In genomic region chr19:8940526-8941133, GRCm38 (mm10) we compare ENCODE assay signal across 8 mouse cellular contexts. TPM values are rescaled to one million over a fixed set of nuclear protein-coding genes. Genes with fewer than 3 reads are reported as not detected.
A peak's percentile ranks its signal among the peaks of the same experiment; 100 is the strongest.
DNase-seq lines count a peak whose midpoint lies in the region; ATAC-seq and TF ChIP-seq lines count a peak whose summit lies in the region.

No protein-coding gene starts in this region.

- no peak for ATAC-seq in heart, embryonic 13.5 days (ENCODE audit: extremely low read depth, insufficient number of reproducible peaks, low FRiP score, low TSS enrichment)
- no peak for ATAC-seq in G1E (ENCODE audit: extremely low read depth, insufficient number of reproducible peaks, low FRiP score, poor library complexity, severe bottlenecking)
- no peak for ATAC-seq in hindbrain, embryonic 11.5 days (ENCODE audit: low FRiP score)
- ATAC-seq in midbrain, embryonic 11.5 days (ENCODE audit: low FRiP score): peak; percentile 0

- no peaks in the 10 kb centered on the region for H3K9me3 ChIP-seq in heart, embryonic 13.5 days
- H3K9me3 ChIP-seq in G1E (replicated peaks): no peaks in the 10 kb centered on the region
- no peaks in the 10 kb centered on the region for H3K9me3 ChIP-seq in hindbrain, embryonic 11.5 days (ENCODE audit: control insufficient read depth, low read length)
- H3K9me3 ChIP-seq in midbrain, embryonic 11.5 days (ENCODE audit: control insufficient read depth, low read length): no peaks in the 10 kb centered on the region

- H3K27ac ChIP-seq in heart, embryonic 13.5 days (replicated peaks): peak overlapping the region; percentile 77; the same call in 1 of the 2 replicates
- H3K27ac ChIP-seq in hindbrain, embryonic 11.5 days (ENCODE audit: low read depth, low read length): peak overlapping the region; percentile 98; the same call in 1 of the 2 replicates
- no peak overlapping the region for H3K27ac ChIP-seq in midbrain, embryonic 11.5 days (ENCODE audit: low read depth, low read length)

- DNase-seq in heart, postnatal 14 days: no peak
- DNase-seq in G1E (ENCODE audit: low spot score): no peak
- DNase-seq in hindbrain, embryonic 11.5 days (ENCODE audit: low spot score): no peak
- DNase-seq in midbrain, embryonic 11.5 days (ENCODE audit: low spot score, missing footprints): no peak
- DNase-seq in left cerebral cortex, postnatal 36 days (ENCODE audit: low spot score in 2 of 2): no peak
- DNase-seq in gastrocnemius, postnatal 10 days: no peak
- DNase-seq in adrenal gland, postnatal 25 days: no peak

- WGBS in heart, embryonic 13.5 days: 83% methylated on average over 15 of the region's 15 CpGs
- 80% methylated on average over 15 of the region's 15 CpGs for WGBS in hindbrain, embryonic 11.5 days
- 82% methylated on average over 15 of the region's 15 CpGs for WGBS in midbrain, embryonic 11.5 days

- peaks cover 39% of the 10 kb centered on the region for H3K4me1 ChIP-seq in heart, embryonic 13.5 days
- H3K4me1 ChIP-seq in G1E (ENCODE audit: insufficient read depth, low read depth, low read length): peaks cover 75% of the 10 kb centered on the region
- H3K4me1 ChIP-seq in hindbrain, embryonic 11.5 days (replicated peaks; ENCODE audit: control insufficient read depth, insufficient read depth, low read length): peaks cover 13% of the 10 kb centered on the region
- peaks cover 15% of the 10 kb centered on the region for H3K4me1 ChIP-seq in midbrain, embryonic 11.5 days (ENCODE audit: control insufficient read depth, insufficient read depth, low read length)

- peak overlapping the region; percentile 92 for H3K4me3 ChIP-seq in heart, embryonic 13.5 days
- H3K4me3 ChIP-seq in G1E (ENCODE audit: low read depth, low read length): peak overlapping the region; percentile 97; the same call in 1 of the 2 replicates
- peak overlapping the region; percentile 97 for H3K4me3 ChIP-seq in hindbrain, embryonic 11.5 days (ENCODE audit: low read depth, low read length)
- H3K4me3 ChIP-seq in midbrain, embryonic 11.5 days (ENCODE audit: low read depth, low read length): peak overlapping the region; percentile 98; the same call in 1 of the 2 replicates

- H3K36me3 ChIP-seq in heart, embryonic 13.5 days: peaks cover 56% of the 10 kb centered on the region
- peaks cover 76% of the 10 kb centered on the region for H3K36me3 ChIP-seq in G1E (replicated peaks)
- H3K36me3 ChIP-seq in hindbrain, embryonic 11.5 days (ENCODE audit: control insufficient read depth, insufficient read depth, low read length): no peaks in the 10 kb centered on the region
- H3K36me3 ChIP-seq in midbrain, embryonic 11.5 days (ENCODE audit: control insufficient read depth, insufficient read depth, low read length): peaks cover 5% of the 10 kb centered on the region; the same call in 1 of the 2 replicates

- H3K27me3 ChIP-seq in heart, embryonic 13.5 days (replicated peaks): no peaks in the 10 kb centered on the region
- H3K27me3 ChIP-seq in G1E (ENCODE audit: insufficient read depth, low read length): no peaks in the 10 kb centered on the region
- no peaks in the 10 kb centered on the region for H3K27me3 ChIP-seq in hindbrain, embryonic 11.5 days (ENCODE audit: control insufficient read depth, insufficient read depth, low read length)
- no peaks in the 10 kb centered on the region for H3K27me3 ChIP-seq in midbrain, embryonic 11.5 days (ENCODE audit: control insufficient read depth, insufficient read depth, low read length)

- peak overlapping the region; percentile 82 for H3K4me2 ChIP-seq in heart, embryonic 13.5 days
- no peak overlapping the region; the same call in 1 of the 2 replicates for H3K4me2 ChIP-seq in hindbrain, embryonic 11.5 days (replicated peaks; ENCODE audit: low read depth, low read length)
- H3K4me2 ChIP-seq in midbrain, embryonic 11.5 days: peak overlapping the region; percentile 73; the same call in 1 of the 2 replicates

- H3K9ac ChIP-seq in heart, embryonic 13.5 days: peak overlapping the region; percentile 98
- H3K9ac ChIP-seq in hindbrain, embryonic 11.5 days (ENCODE audit: low read depth, low read length): no peak overlapping the region
- H3K9ac ChIP-seq in midbrain, embryonic 11.5 days (ENCODE audit: low read length): peak overlapping the region; percentile 95

- intact Hi-C loops in heart, postnatal 14 days (cut with DNase I): loop anchor here (5.0 kb wide), 1 partner anchor 53 kb away; the partner anchor contains the start of genes 1810009A15Rik and Gm49416
- intact Hi-C loops in left cerebral cortex, postnatal 36 days (cut with DNase I): loop anchor here (5.0 kb wide), 1 partner anchor 53 kb away; the partner anchor contains the start of genes 1810009A15Rik and Gm49416

- no peak for TF ChIP-seq CTCF in G1E (IDR thresholded peaks at IDR 0.05; ENCODE audit: low read depth, low read length)

RNA-seq across cellular contexts. Expression of gene Mta2, which starts 1.0 kb away (rescaled TPM):
- polyA plus RNA-seq in heart, embryonic 13.5 days (2015; fragmentation: Nextera tagmentation; extraction: Ambion mirVana): 83.6 and 88.0 TPM in 2 replicates
- total RNA-seq in heart, postnatal 14 days (2021): 10 to 100 TPM; 42.1 to 44.8 TPM
- total RNA-seq in G1E (2014; fragmentation: Nextera tagmentation) (183 and 186 TPM in 2 replicates), G1E (2017) (166 and 177 TPM in 2 replicates)
- polyA plus RNA-seq in G1E (2012): 67.7 and 76.9 TPM in 2 replicates
- polyA plus RNA-seq in hindbrain, embryonic 11.5 days (2014; fragmentation: Nextera tagmentation; extraction: Ambion mirVana): 45.6 and 52.3 TPM in 2 replicates
- 50.9 and 56.0 TPM in 2 replicates for polyA plus RNA-seq in midbrain, embryonic 11.5 days (2014; fragmentation: Nextera tagmentation; extraction: Ambion mirVana)
- 10 to 100 TPM; 43.9 to 52.0 TPM for total RNA-seq in left cerebral cortex, postnatal 36 days (2021)
- total RNA-seq in gastrocnemius, postnatal 10 days (2021): 10 to 100 TPM; 37.7 to 49.7 TPM
- total RNA-seq in adrenal gland, postnatal 25 days (2021): 98.6 and 104 TPM in 2 replicates

RNA-seq across cellular contexts. Expression of gene Eml3, which starts 11.3 kb away (rescaled TPM):
- 14.4 and 14.9 TPM in 2 replicates for polyA plus RNA-seq in heart, embryonic 13.5 days (2015; fragmentation: Nextera tagmentation; extraction: Ambion mirVana)
- total RNA-seq in heart, postnatal 14 days (2021): 10 to 100 TPM; 12.5 to 16.2 TPM
- total RNA-seq in G1E (2014; fragmentation: Nextera tagmentation) (24.7 and 26.3 TPM in 2 replicates), G1E (2017) (40.1 and 42.5 TPM in 2 replicates)
- 111 and 114 TPM in 2 replicates for polyA plus RNA-seq in G1E (2012)
- polyA plus RNA-seq in hindbrain, embryonic 11.5 days (2014; fragmentation: Nextera tagmentation; extraction: Ambion mirVana): 6.5 and 7.8 TPM in 2 replicates
- 5.8 and 8.2 TPM in 2 replicates for polyA plus RNA-seq in midbrain, embryonic 11.5 days (2014; fragmentation: Nextera tagmentation; extraction: Ambion mirVana)
- 10 to 100 TPM in 1 of 2 experiments, 1 to 10 TPM in 1; 9.6 to 12.6 TPM for total RNA-seq in left cerebral cortex, postnatal 36 days (2021)
- 10 to 100 TPM; 11.7 to 15.9 TPM for total RNA-seq in gastrocnemius, postnatal 10 days (2021)
- 57.2 and 67.5 TPM in 2 replicates for total RNA-seq in adrenal gland, postnatal 25 days (2021)

RNA-seq across cellular contexts. Expression of gene Rom1, which starts 11.5 kb away (rescaled TPM):
- polyA plus RNA-seq in heart, embryonic 13.5 days (2015; fragmentation: Nextera tagmentation; extraction: Ambion mirVana): 2.4 and 2.7 TPM in 2 replicates
- total RNA-seq in heart, postnatal 14 days (2021): 10 to 100 TPM; 12.4 to 12.7 TPM
- total RNA-seq in G1E (2014; fragmentation: Nextera tagmentation): 1.1 TPM in 1 of 2 replicates, not detected in the other
- 5.4 and 6.0 TPM in 2 replicates for total RNA-seq in G1E (2017)
- polyA plus RNA-seq in G1E (2012): 14.2 and 16.0 TPM in 2 replicates
- polyA plus RNA-seq in hindbrain, embryonic 11.5 days (2014; fragmentation: Nextera tagmentation; extraction: Ambion mirVana): 1.0 and 1.1 TPM in 2 replicates
- polyA plus RNA-seq in midbrain, embryonic 11.5 days (2014; fragmentation: Nextera tagmentation; extraction: Ambion mirVana): 1.4 and 2.3 TPM in 2 replicates
- total RNA-seq in left cerebral cortex, postnatal 36 days (2021): 1 to 10 TPM; 7.0 to 7.2 TPM
- total RNA-seq in gastrocnemius, postnatal 10 days (2021): 1 to 10 TPM; 4.2 to 5.6 TPM
- total RNA-seq in adrenal gland, postnatal 25 days (2021): 33.4 and 33.8 TPM in 2 replicates

RNA-seq across cellular contexts. Expression of gene Tut1, which starts 13.0 kb away (rescaled TPM):
- 16.3 and 17.1 TPM in 2 replicates for polyA plus RNA-seq in heart, embryonic 13.5 days (2015; fragmentation: Nextera tagmentation; extraction: Ambion mirVana)
- total RNA-seq in heart, postnatal 14 days (2021): 1 to 10 TPM; 7.6 TPM
- total RNA-seq in G1E (2014; fragmentation: Nextera tagmentation) (17.8 and 25.6 TPM in 2 replicates), G1E (2017) (32.3 and 37.3 TPM in 2 replicates)
- 60.9 and 74.1 TPM in 2 replicates for polyA plus RNA-seq in G1E (2012)
- 23.7 and 27.8 TPM in 2 replicates for polyA plus RNA-seq in hindbrain, embryonic 11.5 days (2014; fragmentation: Nextera tagmentation; extraction: Ambion mirVana)
- 23.5 and 28.4 TPM in 2 replicates for polyA plus RNA-seq in midbrain, embryonic 11.5 days (2014; fragmentation: Nextera tagmentation; extraction: Ambion mirVana)
- 10 to 100 TPM; 17.5 to 21.5 TPM for total RNA-seq in left cerebral cortex, postnatal 36 days (2021)
- 10 to 100 TPM in 1 of 2 experiments, 1 to 10 TPM in 1; 9.1 to 11.2 TPM for total RNA-seq in gastrocnemius, postnatal 10 days (2021)
- 23.1 and 23.6 TPM in 2 replicates for total RNA-seq in adrenal gland, postnatal 25 days (2021)

RNA-seq across cellular contexts. Expression of gene B3gat3, which starts 20.5 kb away (rescaled TPM):
- 40.6 and 41.4 TPM in 2 replicates for polyA plus RNA-seq in heart, embryonic 13.5 days (2015; fragmentation: Nextera tagmentation; extraction: Ambion mirVana)
- total RNA-seq in heart, postnatal 14 days (2021): 10 to 100 TPM; 37.1 to 38.0 TPM
- total RNA-seq in G1E (2014; fragmentation: Nextera tagmentation) (70.3 and 75.7 TPM in 2 replicates), G1E (2017) (38.8 and 47.0 TPM in 2 replicates)
- 156 and 180 TPM in 2 replicates for polyA plus RNA-seq in G1E (2012)
- polyA plus RNA-seq in hindbrain, embryonic 11.5 days (2014; fragmentation: Nextera tagmentation; extraction: Ambion mirVana): 43.5 and 45.8 TPM in 2 replicates
- polyA plus RNA-seq in midbrain, embryonic 11.5 days (2014; fragmentation: Nextera tagmentation; extraction: Ambion mirVana): 42.1 and 46.0 TPM in 2 replicates
- total RNA-seq in left cerebral cortex, postnatal 36 days (2021): 100 to 1,000 TPM; 167 to 187 TPM
- total RNA-seq in gastrocnemius, postnatal 10 days (2021): 10 to 100 TPM; 23.4 to 27.6 TPM
- total RNA-seq in adrenal gland, postnatal 25 days (2021): 58.5 and 60.9 TPM in 2 replicates
